Mouse (Mus musculus): Measurements from ENCODE around the gene Osm. TPM values are rescaled to one million over a fixed set of nuclear protein-coding genes. Genes with fewer than 3 reads are reported as not detected.

Gene Osm
- polyA plus RNA-seq, 1 experiment = 0.52 TPM

DNA sequence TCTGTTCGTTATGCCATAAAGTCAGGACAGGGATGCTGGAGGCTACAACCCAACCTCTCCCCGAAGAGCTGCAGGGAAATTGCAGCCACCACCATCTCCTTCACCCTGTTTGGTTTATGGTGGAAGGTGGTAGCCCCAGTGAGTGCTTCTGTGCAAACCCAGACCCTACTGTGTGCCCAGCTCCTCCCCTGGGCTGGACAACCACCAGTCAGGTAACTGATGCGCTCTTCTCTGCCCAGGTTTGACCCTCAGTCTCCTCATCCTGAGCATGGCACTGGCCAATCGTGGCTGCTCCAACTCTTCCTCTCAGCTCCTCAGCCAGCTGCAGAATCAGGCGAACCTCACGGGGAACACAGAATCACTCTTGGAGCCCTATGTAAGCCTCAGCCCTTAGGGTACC lies 1.9 kb downstream of the Osm start:
- Histone ChIP-seq H3K27ac (ENCODE audit: insufficient read depth, low read length) (no peak overlapping the region), H3K27me3 (ENCODE audit: control insufficient read depth, insufficient read depth, low read length, poor library complexity, severe bottlenecking) (no peaks in the 10 kb centered on the region), H3K4me3 (ENCODE audit: low read depth, low read length) (no peak overlapping the region)

DNA sequence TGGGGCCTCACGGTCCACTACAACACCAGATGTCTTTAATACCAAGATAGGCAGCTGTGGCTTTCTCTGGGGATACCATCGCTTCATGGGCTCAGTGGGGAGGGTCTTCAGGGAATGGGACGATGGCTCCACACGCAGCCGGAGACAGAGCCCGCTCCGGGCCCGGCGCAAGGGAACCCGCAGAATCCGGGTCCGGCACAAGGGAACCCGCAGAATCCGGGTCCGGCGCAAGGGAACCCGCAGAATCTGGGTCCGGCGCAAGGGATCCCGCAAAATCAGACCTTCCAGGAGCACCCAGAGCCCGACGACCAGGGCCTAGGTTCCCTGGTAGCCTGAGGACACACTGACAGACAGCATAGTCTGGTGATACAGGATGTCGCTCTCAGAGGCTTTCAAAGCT lies 3.5 kb downstream of the Osm start:
- Histone ChIP-seq H3K36me3 (ENCODE audit: control insufficient read depth, insufficient read depth, low read length, poor library complexity, severe bottlenecking) (no peaks in the 10 kb centered on the region), H3K9ac (ENCODE audit: low read depth, poor library complexity, severe bottlenecking) (peak overlapping the region; percentile 41), H3K4me1 (ENCODE audit: control insufficient read depth, insufficient read depth, low read length) (peaks cover 7% of the 10 kb centered on the region), H3K27me3 (ENCODE audit: control insufficient read depth, insufficient read depth, low read length, poor library complexity, severe bottlenecking) (no peaks in the 10 kb centered on the region), H3K27ac (ENCODE audit: insufficient read depth, low read length) (no peak overlapping the region), H3K4me3 (ENCODE audit: low read depth, low read length) (no peak overlapping the region), H3K9me3 (replicated peaks; ENCODE audit: control insufficient read depth, insufficient read depth, low read length, poor library complexity, severe bottlenecking) (no peaks in the 10 kb centered on the region)
- TF ChIP-seq CTCF (IDR thresholded peaks at IDR 0.05; ENCODE audit: low read depth, low read length) (no peak), EP300 (IDR thresholded peaks at IDR 0.05; ENCODE audit: insufficient read depth, low read depth, low read length) (no peak), POLR2A (IDR thresholded peaks at IDR 0.05; ENCODE audit: insufficient read depth, low read length) (no peak)

More for the DNA sequence above, 1.9 kb downstream of the Osm start:
- Histone ChIP-seq H3K9ac (ENCODE audit: low read depth, poor library complexity, severe bottlenecking) (no peak overlapping the region), H3K36me3 (ENCODE audit: control insufficient read depth, insufficient read depth, low read length, poor library complexity, severe bottlenecking) (no peaks in the 10 kb centered on the region), H3K4me1 (ENCODE audit: control insufficient read depth, insufficient read depth, low read length) (peaks cover 7% of the 10 kb centered on the region), H3K9me3 (replicated peaks; ENCODE audit: control insufficient read depth, insufficient read depth, low read length, poor library complexity, severe bottlenecking) (no peaks in the 10 kb centered on the region)
- TF ChIP-seq CTCF (IDR thresholded peaks at IDR 0.05; ENCODE audit: low read depth, low read length) (no peak), POLR2A (IDR thresholded peaks at IDR 0.05; ENCODE audit: insufficient read depth, low read length) (no peak), EP300 (IDR thresholded peaks at IDR 0.05; ENCODE audit: insufficient read depth, low read depth, low read length) (no peak)

DNA sequence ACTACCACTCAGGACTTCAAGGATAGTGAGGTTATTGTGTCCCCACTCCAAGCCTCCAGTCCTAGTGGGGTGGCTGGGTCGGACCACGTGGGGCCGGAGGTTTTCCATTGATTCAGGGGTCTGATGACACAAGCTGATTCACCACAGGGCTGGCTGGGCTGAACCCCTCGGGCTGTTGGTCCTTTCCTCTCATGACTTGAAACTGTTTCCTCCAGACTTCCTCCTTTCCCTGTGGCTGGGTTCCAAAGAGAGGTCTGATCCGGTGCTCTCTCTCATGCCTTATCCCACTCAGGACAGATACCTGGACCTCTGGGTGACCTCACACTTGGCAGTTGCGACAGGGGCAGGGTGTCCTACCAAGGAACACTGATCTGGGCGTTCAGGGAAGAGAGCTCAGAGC lies 3.9 kb downstream of the Osm start:
- H3K9ac ChIP-seq (ENCODE audit: low read depth, poor library complexity, severe bottlenecking) = peak overlapping the region; percentile 41
- H3K4me1 ChIP-seq (ENCODE audit: control insufficient read depth, insufficient read depth, low read length) = peaks cover 7% of the 10 kb centered on the region
- H3K4me3 ChIP-seq (ENCODE audit: low read depth, low read length) = no peak overlapping the region
- H3K36me3 ChIP-seq (ENCODE audit: control insufficient read depth, insufficient read depth, low read length, poor library complexity, severe bottlenecking) = no peaks in the 10 kb centered on the region
- TF ChIP-seq POLR2A (IDR thresholded peaks at IDR 0.05; ENCODE audit: insufficient read depth, low read length) (no peak), CTCF (IDR thresholded peaks at IDR 0.05; ENCODE audit: low read depth, low read length) (no peak), EP300 (IDR thresholded peaks at IDR 0.05; ENCODE audit: insufficient read depth, low read depth, low read length) (no peak)
- H3K27me3 ChIP-seq (ENCODE audit: control insufficient read depth, insufficient read depth, low read length, poor library complexity, severe bottlenecking) = no peaks in the 10 kb centered on the region
- H3K9me3 ChIP-seq (replicated peaks; ENCODE audit: control insufficient read depth, insufficient read depth, low read length, poor library complexity, severe bottlenecking) = no peaks in the 10 kb centered on the region
- H3K27ac ChIP-seq (ENCODE audit: insufficient read depth, low read length) = no peak overlapping the region

GRCm38 (mm10) chr11:4241180-4241579 lies 5.0 kb downstream of the Osm start:
- peaks cover 9% of the 10 kb centered on the region for H3K4me1 ChIP-seq (ENCODE audit: control insufficient read depth, insufficient read depth, low read length)

GRCm38 (mm10) chr11:4246126-4246525 lies 9.9 kb downstream of the Osm start:
- Histone ChIP-seq H3K27ac (ENCODE audit: insufficient read depth, low read length) (peak overlapping the region; percentile 89), H3K9me3 (replicated peaks; ENCODE audit: control insufficient read depth, insufficient read depth, low read length, poor library complexity, severe bottlenecking) (no peaks in the 10 kb centered on the region; the same call in 1 of the 2 replicates), H3K27me3 (ENCODE audit: control insufficient read depth, insufficient read depth, low read length, poor library complexity, severe bottlenecking) (no peaks in the 10 kb centered on the region), H3K4me3 (ENCODE audit: low read depth, low read length) (peak overlapping the region; percentile 32), H3K36me3 (ENCODE audit: control insufficient read depth, insufficient read depth, low read length, poor library complexity, severe bottlenecking) (no peaks in the 10 kb centered on the region), H3K9ac (ENCODE audit: low read depth, poor library complexity, severe bottlenecking) (peak overlapping the region; percentile 48), H3K4me1 (ENCODE audit: control insufficient read depth, insufficient read depth, low read length) (peaks cover 9% of the 10 kb centered on the region)
- no peak for TF ChIP-seq POLR2A (IDR thresholded peaks at IDR 0.05; ENCODE audit: insufficient read depth, low read length)
- 0 out of 2 replicates have a peak, but pooled peaks have one; percentile 11 for TF ChIP-seq EP300 (IDR thresholded peaks at IDR 0.05; ENCODE audit: insufficient read depth, low read depth, low read length)

More at GRCm38 (mm10) chr11:4241180-4241579, 5.0 kb downstream of the Osm start:
- H3K9ac ChIP-seq (ENCODE audit: low read depth, poor library complexity, severe bottlenecking) = peak overlapping the region; percentile 27; the same call in 1 of the 2 replicates
- TF ChIP-seq EP300 (IDR thresholded peaks at IDR 0.05; ENCODE audit: insufficient read depth, low read depth, low read length) (no peak), CTCF (IDR thresholded peaks at IDR 0.05; ENCODE audit: low read depth, low read length) (no peak), POLR2A (IDR thresholded peaks at IDR 0.05; ENCODE audit: insufficient read depth, low read length) (no peak)
- H3K27me3 ChIP-seq (ENCODE audit: control insufficient read depth, insufficient read depth, low read length, poor library complexity, severe bottlenecking) = no peaks in the 10 kb centered on the region
- no peak overlapping the region for H3K27ac ChIP-seq (ENCODE audit: insufficient read depth, low read length)
- H3K36me3 ChIP-seq (ENCODE audit: control insufficient read depth, insufficient read depth, low read length, poor library complexity, severe bottlenecking) = no peaks in the 10 kb centered on the region
- H3K4me3 ChIP-seq (ENCODE audit: low read depth, low read length) = no peak overlapping the region
- no peaks in the 10 kb centered on the region for H3K9me3 ChIP-seq (replicated peaks; ENCODE audit: control insufficient read depth, insufficient read depth, low read length, poor library complexity, severe bottlenecking)

DNA sequence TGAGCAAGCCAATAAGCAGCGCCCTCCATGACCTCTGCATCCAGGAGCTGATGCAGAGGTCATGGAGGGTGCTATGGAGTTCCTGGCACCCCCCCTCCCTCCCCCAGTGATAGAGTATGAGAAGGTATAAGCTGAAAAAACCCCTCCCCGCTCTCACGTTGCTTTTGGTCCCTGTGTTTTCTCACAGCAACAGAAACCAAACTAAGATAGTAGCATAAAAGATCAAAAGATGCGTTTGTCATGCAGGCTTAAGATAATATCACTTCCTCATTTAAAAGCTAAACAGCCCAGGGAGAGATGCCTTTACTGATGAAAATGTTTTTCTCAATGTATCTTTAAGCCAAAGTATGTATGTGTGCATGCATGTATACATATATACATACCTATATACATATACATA lies 10.4 kb downstream of the Osm start:
- Histone ChIP-seq H3K4me1 (ENCODE audit: control insufficient read depth, insufficient read depth, low read length) (peaks cover 9% of the 10 kb centered on the region), H3K4me3 (ENCODE audit: low read depth, low read length) (no peak overlapping the region), H3K27ac (ENCODE audit: insufficient read depth, low read length) (peak overlapping the region; percentile 86), H3K27me3 (ENCODE audit: control insufficient read depth, insufficient read depth, low read length, poor library complexity, severe bottlenecking) (no peaks in the 10 kb centered on the region), H3K9me3 (replicated peaks; ENCODE audit: control insufficient read depth, insufficient read depth, low read length, poor library complexity, severe bottlenecking) (no peaks in the 10 kb centered on the region; the same call in 1 of the 2 replicates), H3K9ac (ENCODE audit: low read depth, poor library complexity, severe bottlenecking) (peak overlapping the region; percentile 52; the same call in 1 of the 2 replicates), H3K36me3 (ENCODE audit: control insufficient read depth, insufficient read depth, low read length, poor library complexity, severe bottlenecking) (no peaks in the 10 kb centered on the region)
- TF ChIP-seq CTCF (IDR thresholded peaks at IDR 0.05; ENCODE audit: low read depth, low read length) (no peak), EP300 (IDR thresholded peaks at IDR 0.05; ENCODE audit: insufficient read depth, low read depth, low read length) (no peak), POLR2A (IDR thresholded peaks at IDR 0.05; ENCODE audit: insufficient read depth, low read length) (no peak)

Measured in ES-Bruce4 (cell line).